Mouse (Mus musculus) limb, embryonic 15.5 days (tissue): Measurements from ENCODE around the gene Hist1h1a. TPM values are rescaled to one million over a fixed set of nuclear protein-coding genes. Genes with fewer than 3 reads are reported as not detected.

ENCODE experiments used
- ATAC-seq: fragments of 200-750 bp; cut with Nextera tagmentation; 2 replicates; pipeline ENCODE4 v1.8.0; 2017; ENCODE audit warnings: low read depth, moderate TSS enrichment; ENCODE audit not compliant: insufficient number of reproducible peaks, low FRiP score, low TSS enrichment
- H3K27ac ChIP-seq: fragments of 300-500 bp; sonication (generic); 2 replicates; pipeline ENCODE4 v1.5.1; 2015; ENCODE audit warnings: moderate library complexity, mild to moderate bottlenecking, inconsistent platforms
- H3K27me3 ChIP-seq: fragments of 300-500 bp; sonication (generic); 2 replicates; pipeline ENCODE4 v1.6.1; 2015; ENCODE audit warnings: inconsistent platforms
- H3K36me3 ChIP-seq: fragments of 300-500 bp; sonication (generic); 2 replicates; pipeline ENCODE4 v1.6.1; 2015; ENCODE audit warnings: inconsistent platforms
- H3K4me1 ChIP-seq: fragments of 300-500 bp; sonication (generic); 2 replicates; pipeline ENCODE4 v1.6.1; 2015; ENCODE audit warnings: inconsistent platforms
- H3K4me2 ChIP-seq: fragments of 300-500 bp; sonication (generic); 2 replicates; pipeline ENCODE4 v1.6.1; 2015; ENCODE audit warnings: mild to moderate bottlenecking, inconsistent platforms
- H3K4me3 ChIP-seq: fragments of 300-500 bp; sonication (generic); 2 replicates; pipeline ENCODE4 v1.5.1; 2015; ENCODE audit warnings: mild to moderate bottlenecking, inconsistent platforms
- H3K9ac ChIP-seq: fragments of 300-500 bp; sonication (generic); 2 replicates; pipeline ENCODE4 v1.6.1; 2015; ENCODE audit warnings: inconsistent platforms
- H3K9me3 ChIP-seq: fragments of 300-500 bp; sonication (generic); 2 replicates; pipeline ENCODE4 v1.6.1; 2016; ENCODE audit warnings: inconsistent platforms
- WGBS: fragments of 180-500 bp; shearing (Covaris S2); methylation state at CpG from one replicate; pipeline ENCODE4 v1.1.7; 2015; 5-methylcytosine and 5-hydroxymethylcytosine counted together
- polyA plus RNA-seq: library from polyadenylated mRNA; unstranded; fragments of >200 nt; fragmentation: Nextera tagmentation; extraction: Ambion mirVana; gene quantifications from 2 replicates; pipeline ENCODE4 v1.2.1, GENCODE M21; 2015

Hist1h1a gene
- polyA plus RNA-seq, 1 experiment from 2014 or later, result 2.1 TPM

DNA sequence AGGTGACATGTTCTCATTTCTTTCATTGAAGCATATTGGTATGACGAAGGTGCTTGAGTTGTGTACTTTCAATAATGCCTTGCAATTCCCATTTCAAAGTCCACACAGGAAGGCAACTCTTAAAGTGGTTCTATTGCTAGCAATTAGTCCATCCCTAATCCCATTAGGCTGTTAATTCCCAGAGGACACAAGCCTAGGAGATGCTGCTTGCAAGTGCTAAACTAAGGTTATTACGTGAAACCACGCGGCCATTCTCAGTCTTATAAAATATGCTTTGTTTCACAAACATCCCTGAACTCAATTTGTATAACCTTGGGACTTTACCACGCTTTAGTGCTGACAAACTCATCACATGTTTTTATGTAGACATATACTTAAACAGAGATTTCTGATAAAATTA is 26.4 kb upstream of the Hist1h1a start:
- Histone ChIP-seq H3K9me3 (no peaks in the 10 kb centered on the region), H3K4me3 (no peak overlapping the region), H3K9ac (no peak overlapping the region), H3K27ac (no peak overlapping the region), H3K36me3 (no peaks in the 10 kb centered on the region), H3K4me1 (peaks cover 11% of the 10 kb centered on the region; the same call in 1 of the 2 replicates), H3K27me3 (no peaks in the 10 kb centered on the region), H3K4me2 (no peak overlapping the region)
- 85% methylated on average over 5 of the region's 5 CpGs for WGBS
- ATAC-seq, result no peak

DNA sequence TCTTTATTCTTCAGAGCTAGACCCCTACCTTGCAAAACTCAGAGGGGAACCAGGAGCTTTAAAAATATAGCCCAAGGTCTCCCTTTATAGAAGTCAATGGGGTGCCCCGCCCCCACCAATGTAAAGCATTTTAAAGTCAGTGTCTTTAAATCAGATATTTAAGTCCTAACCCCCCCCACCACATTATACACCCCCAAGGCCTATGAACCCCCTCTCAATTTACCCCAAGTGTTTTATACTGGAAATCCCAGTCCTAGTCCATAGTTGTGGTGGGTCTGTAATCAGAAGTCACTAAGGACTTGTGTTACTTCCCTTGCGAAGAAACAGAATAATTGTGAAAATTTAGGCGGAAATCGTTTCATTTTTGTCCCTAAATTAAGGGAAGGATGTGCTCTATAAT is 25.4 kb upstream of the Hist1h1a start:
- no peaks in the 10 kb centered on the region for H3K9me3 ChIP-seq
- H3K4me3 ChIP-seq, result peak overlapping the region; percentile 57
- H3K4me1 ChIP-seq, result peaks cover 11% of the 10 kb centered on the region; the same call in 1 of the 2 replicates
- WGBS, result 26% methylated on average over 4 of the region's 4 CpGs
- peak overlapping the region; percentile 98 for H3K27ac ChIP-seq
- H3K36me3 ChIP-seq, result no peaks in the 10 kb centered on the region
- no peak overlapping the region for H3K9ac ChIP-seq
- no peak for ATAC-seq
- peak overlapping the region; percentile 93 for H3K4me2 ChIP-seq
- H3K27me3 ChIP-seq, result no peaks in the 10 kb centered on the region

DNA sequence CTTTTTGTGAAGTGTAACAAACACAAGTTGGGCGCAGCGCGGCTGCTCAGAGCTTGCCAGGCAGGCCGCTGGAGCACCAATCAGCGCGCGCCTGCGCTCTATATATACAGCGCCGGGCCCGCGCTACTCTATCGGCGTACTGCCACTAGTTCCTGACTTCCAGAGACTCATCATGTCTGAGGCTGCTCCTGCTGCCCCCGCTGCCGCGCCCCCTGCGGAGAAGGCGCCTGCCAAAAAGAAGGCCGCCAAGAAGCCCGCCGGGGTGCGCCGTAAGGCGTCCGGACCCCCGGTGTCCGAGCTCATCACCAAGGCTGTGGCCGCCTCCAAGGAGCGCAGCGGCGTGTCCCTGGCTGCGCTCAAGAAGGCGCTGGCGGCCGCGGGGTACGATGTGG is 24.8 kb upstream of the Hist1h1a start, which contains the start of gene Hist1h1c:
TSS of gene Hist1h1c (plus strand) at position 132 of the 392 bp plus-strand sequence.
- under 1% methylated on average over 38 of the region's 38 CpGs for WGBS
- ATAC-seq, result peak; percentile 92
- Histone ChIP-seq H3K4me3 (peak within 1 kb of the TSS; percentile 57), H3K27ac (peak within 1 kb of the TSS; percentile 98), H3K36me3 (no peaks in the 10 kb centered on the region), H3K9ac (peak within 1 kb of the TSS; percentile 61), H3K4me1 (peaks cover 11% of the 10 kb centered on the region; the same call in 1 of the 2 replicates), H3K4me2 (peak within 1 kb of the TSS; percentile 93), H3K9me3 (no peaks in the 10 kb centered on the region), H3K27me3 (no peaks in the 10 kb centered on the region)

DNA sequence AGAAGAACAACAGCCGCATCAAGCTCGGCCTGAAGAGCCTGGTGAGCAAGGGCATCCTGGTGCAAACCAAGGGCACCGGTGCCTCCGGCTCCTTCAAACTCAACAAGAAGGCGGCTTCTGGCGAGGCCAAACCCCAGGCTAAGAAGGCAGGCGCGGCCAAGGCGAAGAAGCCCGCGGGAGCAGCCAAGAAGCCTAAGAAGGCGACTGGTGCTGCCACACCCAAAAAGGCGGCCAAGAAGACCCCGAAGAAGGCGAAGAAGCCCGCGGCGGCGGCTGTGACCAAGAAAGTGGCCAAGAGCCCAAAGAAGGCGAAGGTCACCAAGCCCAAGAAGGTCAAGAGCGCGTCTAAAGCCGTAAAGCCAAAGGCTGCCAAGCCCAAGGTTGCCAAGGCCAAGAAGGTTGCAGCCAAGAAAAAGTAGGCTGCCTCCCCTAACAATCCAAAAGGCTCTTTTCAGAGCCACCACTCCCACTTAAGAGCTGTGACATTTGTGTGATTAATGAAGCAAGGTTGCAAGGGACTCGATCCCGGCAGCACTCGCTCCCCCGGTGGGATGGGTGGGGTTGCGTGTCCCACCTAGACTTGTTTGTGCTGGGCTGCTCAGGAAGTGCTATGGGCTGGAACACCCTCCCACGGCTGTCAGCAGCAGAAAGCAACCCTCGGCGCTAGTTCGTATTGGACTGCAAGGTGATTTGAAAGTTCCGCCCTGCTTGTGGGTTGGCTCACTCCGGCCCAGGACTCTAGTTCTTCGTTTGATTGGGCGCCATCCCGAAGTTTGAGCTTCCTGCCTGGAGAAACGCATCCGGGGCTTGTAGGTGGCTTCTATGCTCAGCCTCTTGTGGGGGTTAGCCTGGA is 24.2 kb upstream of the Hist1h1a start:
- peaks cover 11% of the 10 kb centered on the region; the same call in 1 of the 2 replicates for H3K4me1 ChIP-seq
- WGBS, result under 1% methylated on average over 39 of the region's 39 CpGs
- H3K4me3 ChIP-seq, result peak overlapping the region; percentile 57
- peak overlapping the region; percentile 61 for H3K9ac ChIP-seq
- no peaks in the 10 kb centered on the region for H3K27me3 ChIP-seq
- no peaks in the 10 kb centered on the region for H3K9me3 ChIP-seq
- peak overlapping the region; percentile 93 for H3K4me2 ChIP-seq
- ATAC-seq, result peak; percentile 94
- H3K36me3 ChIP-seq, result no peaks in the 10 kb centered on the region
- H3K27ac ChIP-seq, result peak overlapping the region; percentile 98

DNA sequence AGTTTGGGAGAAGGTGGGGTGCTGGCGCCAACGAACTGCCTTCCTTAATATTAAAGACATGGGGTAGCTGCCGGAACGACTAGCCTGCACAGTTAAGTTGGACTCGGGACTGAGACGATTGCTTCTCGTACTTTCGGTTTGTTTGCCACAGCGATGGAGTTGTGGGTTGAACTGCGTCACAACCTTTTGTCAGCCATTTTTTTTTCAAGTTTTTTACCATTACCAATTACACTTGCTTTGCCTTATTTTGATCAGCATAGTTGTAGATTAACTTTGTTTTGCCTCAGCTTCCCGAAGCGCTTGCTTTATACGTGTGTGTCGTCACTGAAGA is 23.6 kb upstream of the Hist1h1a start:
- Histone ChIP-seq H3K9me3 (no peaks in the 10 kb centered on the region), H3K4me3 (peak overlapping the region; percentile 57), H3K27me3 (no peaks in the 10 kb centered on the region), H3K4me2 (peak overlapping the region; percentile 93), H3K36me3 (no peaks in the 10 kb centered on the region), H3K9ac (peak overlapping the region; percentile 61), H3K4me1 (peaks cover 11% of the 10 kb centered on the region; the same call in 1 of the 2 replicates), H3K27ac (peak overlapping the region; percentile 98)
- WGBS, result under 1% methylated on average over 14 of the region's 14 CpGs
- ATAC-seq, result peak; percentile 26

DNA sequence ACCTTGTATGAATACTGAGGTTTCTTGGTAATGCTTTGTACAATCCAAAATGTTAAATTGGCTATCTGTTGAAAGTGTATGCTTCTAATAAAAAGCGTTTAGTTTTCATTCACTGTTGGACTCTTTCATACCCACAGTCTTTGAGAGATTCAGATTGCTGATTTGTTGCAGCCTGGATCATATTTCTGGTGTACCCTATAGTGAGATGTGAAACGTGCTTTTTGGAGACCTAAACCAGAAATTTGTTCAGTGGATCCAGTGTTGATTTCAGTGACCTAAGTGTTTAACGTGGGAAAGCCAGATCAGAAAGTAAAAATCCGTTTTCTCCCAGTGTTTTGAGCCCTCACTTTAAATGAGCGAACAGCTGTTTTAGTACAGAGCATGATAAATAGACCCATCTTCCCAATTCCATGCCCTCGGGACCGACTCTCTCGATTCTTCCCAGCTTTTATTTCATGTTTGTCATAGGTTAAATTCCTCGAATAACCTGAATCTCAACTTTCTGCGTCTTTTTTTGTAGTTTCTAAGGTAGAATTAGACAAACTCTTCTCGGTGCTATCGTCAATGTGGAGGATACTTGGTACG is 23.1 kb upstream of the Hist1h1a start:
- 23% methylated on average over 13 of the region's 13 CpGs for WGBS
- no peak for ATAC-seq
- H3K4me3 ChIP-seq, result peak overlapping the region; percentile 57
- H3K27ac ChIP-seq, result peak overlapping the region; percentile 98
- no peaks in the 10 kb centered on the region for H3K27me3 ChIP-seq
- H3K9me3 ChIP-seq, result no peaks in the 10 kb centered on the region
- peaks cover 11% of the 10 kb centered on the region; the same call in 1 of the 2 replicates for H3K4me1 ChIP-seq
- peak overlapping the region; percentile 61 for H3K9ac ChIP-seq
- peak overlapping the region; percentile 93 for H3K4me2 ChIP-seq
- H3K36me3 ChIP-seq, result no peaks in the 10 kb centered on the region

DNA sequence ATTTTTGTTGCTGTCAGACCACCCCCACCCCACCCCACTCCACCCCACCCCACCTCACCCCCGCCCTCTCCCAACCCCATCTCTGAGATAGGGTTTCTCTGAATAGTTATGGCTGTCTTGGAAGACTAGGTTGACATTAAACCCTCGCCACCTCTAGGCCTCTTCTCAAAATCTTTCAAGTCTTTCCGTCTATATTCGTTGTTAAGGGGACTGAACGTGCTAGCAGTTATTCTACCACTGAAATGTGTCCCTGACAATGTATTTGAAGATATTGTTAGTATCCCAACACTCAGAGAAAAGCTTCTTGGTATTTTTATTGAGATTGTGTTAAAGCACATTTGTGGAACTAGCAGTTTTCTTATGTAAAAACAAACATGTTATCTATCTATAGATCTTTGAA is 22.6 kb upstream of the Hist1h1a start:
- H3K9me3 ChIP-seq, result no peaks in the 10 kb centered on the region
- H3K4me3 ChIP-seq, result peak overlapping the region; percentile 57; the same call in 1 of the 2 replicates
- peak overlapping the region; percentile 93 for H3K4me2 ChIP-seq
- no peaks in the 10 kb centered on the region for H3K27me3 ChIP-seq
- no peaks in the 10 kb centered on the region for H3K36me3 ChIP-seq
- WGBS, result 56% methylated on average over 5 of the region's 5 CpGs
- no peak for ATAC-seq
- no peak overlapping the region for H3K9ac ChIP-seq
- peaks cover 11% of the 10 kb centered on the region; the same call in 1 of the 2 replicates for H3K4me1 ChIP-seq
- H3K27ac ChIP-seq, result peak overlapping the region; percentile 98

DNA sequence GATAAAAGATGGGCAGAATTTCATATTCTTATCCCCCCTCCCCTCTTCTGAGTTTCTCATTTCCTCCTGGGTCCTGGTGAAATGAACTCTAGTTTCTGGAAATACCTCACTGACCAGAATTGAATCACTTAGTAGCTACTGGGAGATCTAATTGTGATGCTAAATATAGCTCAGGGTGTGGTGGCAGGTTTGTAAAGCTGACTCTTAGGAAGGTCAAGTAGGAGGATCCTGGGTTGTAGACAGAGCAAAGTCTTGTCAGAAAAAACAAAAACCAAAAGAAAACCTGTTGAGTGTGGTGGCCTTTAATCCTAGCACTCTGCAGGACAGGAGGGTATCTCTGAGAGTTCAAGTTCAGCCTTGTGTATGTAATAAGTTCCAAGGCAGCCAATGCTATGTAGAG is 21.5 kb upstream of the Hist1h1a start:
- no peak for ATAC-seq
- Histone ChIP-seq H3K4me3 (no peak overlapping the region), H3K4me1 (peaks cover 11% of the 10 kb centered on the region; the same call in 1 of the 2 replicates), H3K36me3 (no peaks in the 10 kb centered on the region), H3K9me3 (no peaks in the 10 kb centered on the region), H3K27ac (no peak overlapping the region), H3K27me3 (no peaks in the 10 kb centered on the region), H3K9ac (no peak overlapping the region), H3K4me2 (no peak overlapping the region)

DNA sequence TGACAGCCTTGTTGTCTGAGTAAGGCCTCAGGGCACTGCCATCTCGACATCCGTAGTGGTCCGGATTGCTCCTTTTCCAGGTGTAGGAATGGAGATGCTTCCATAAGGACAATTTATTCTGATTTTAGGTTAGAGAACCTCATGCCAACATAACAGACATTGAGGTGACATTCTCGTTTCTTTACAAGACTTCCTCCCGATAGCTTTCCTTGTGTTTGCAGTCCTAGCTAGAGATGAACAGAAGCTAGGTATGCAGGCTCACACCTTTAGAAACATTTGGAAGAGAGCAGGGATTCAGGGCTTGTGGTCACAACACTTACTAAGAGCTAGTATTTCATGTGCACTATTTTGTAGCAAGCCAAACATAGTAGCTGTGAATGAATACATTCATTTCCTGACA is 20.3 kb upstream of the Hist1h1a start:
- 76% methylated on average over 5 of the region's 5 CpGs for WGBS
- H3K4me3 ChIP-seq, result no peak overlapping the region
- H3K9ac ChIP-seq, result no peak overlapping the region
- no peaks in the 10 kb centered on the region for H3K9me3 ChIP-seq
- H3K36me3 ChIP-seq, result no peaks in the 10 kb centered on the region
- H3K4me1 ChIP-seq, result peaks cover 16% of the 10 kb centered on the region; the same call in 1 of the 2 replicates
- H3K4me2 ChIP-seq, result no peak overlapping the region
- no peak overlapping the region for H3K27ac ChIP-seq
- no peaks in the 10 kb centered on the region for H3K27me3 ChIP-seq
- no peak for ATAC-seq

DNA sequence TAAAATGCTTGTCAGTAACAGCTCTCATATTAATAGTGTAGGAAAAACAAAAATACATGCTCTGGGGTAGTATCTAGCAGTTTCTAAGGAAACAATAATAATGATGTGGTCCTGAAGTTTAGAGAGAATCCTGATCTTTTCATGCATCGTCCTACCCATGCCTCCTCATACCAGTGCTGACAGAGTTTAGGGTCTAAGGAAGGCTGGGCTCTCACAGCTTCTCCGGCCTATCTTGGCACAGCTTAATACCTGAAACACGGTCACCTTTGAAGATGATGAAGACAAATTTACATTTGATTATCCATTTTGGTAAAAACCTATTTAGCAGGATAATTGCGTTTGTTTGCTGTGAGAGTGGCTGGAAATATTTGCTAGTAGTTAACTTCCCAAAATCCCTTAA is 19.5 kb upstream of the Hist1h1a start:
- Histone ChIP-seq H3K27ac (peak overlapping the region; percentile 48; the same call in 1 of the 2 replicates), H3K9me3 (no peaks in the 10 kb centered on the region), H3K9ac (no peak overlapping the region), H3K4me1 (peaks cover 16% of the 10 kb centered on the region; the same call in 1 of the 2 replicates), H3K4me2 (0 out of 2 replicates have a peak overlapping the region, but pooled peaks have one; percentile 48), H3K27me3 (no peaks in the 10 kb centered on the region), H3K36me3 (no peaks in the 10 kb centered on the region), H3K4me3 (peak overlapping the region; percentile 45; the same call in 1 of the 2 replicates)
- ATAC-seq, result no peak
- 34% methylated on average over 4 of the region's 4 CpGs for WGBS

DNA sequence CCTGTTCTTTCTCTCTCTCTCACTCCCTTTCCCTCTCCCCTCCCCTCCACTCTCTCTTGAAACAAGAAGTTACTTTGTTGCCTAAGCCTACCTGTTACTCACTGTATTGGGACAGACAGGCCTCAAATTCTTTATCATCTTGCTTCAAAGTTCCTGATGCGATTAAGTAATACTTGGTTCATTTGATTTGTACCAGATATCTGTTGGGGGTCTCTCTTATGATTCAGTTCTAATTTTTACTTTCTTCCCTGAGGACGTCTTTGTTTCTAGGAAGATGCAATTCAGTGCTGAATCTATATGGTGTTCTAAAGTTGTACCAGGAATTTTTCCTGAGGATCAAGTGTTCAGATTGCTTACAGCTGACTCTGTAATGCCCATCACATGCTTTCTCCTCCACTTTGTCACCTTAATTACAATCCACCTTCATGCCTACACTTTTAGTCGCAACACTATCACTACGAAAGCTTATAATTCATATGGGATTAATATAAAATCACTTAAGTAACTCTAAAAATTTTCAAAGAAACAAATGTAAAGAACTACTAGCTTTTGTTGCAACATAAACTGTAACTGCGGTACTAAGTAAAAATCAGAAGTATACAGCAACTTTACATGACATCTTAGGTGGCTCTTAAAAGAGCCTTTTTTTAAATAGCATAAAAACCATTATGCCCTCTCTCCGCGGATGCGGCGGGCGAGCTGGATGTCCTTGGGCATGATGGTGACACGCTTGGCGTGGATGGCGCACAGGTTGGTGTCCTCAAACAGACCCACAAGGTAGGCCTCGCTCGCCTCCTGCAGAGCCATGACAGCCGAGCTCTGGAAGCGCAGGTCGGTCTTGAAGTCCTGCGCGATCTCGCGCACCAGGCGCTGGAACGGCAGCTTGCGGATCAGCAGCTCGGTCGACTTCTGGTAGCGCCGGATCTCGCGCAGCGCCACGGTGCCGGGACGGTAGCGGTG is 18.8 kb upstream of the Hist1h1a start:
- Histone ChIP-seq H3K9me3 (no peaks in the 10 kb centered on the region), H3K4me2 (peak overlapping the region; percentile 48), H3K4me3 (peak overlapping the region; percentile 45), H3K4me1 (peaks cover 12% of the 10 kb centered on the region; the same call in 1 of the 2 replicates), H3K36me3 (no peaks in the 10 kb centered on the region), H3K9ac (no peak overlapping the region), H3K27ac (peak overlapping the region; percentile 78), H3K27me3 (no peaks in the 10 kb centered on the region)
- WGBS, result under 1% methylated on average over 24 of the region's 36 CpGs
- no peak for ATAC-seq
